Mouse (Mus musculus): ENCODE results near the gene Klk7. TPM values are rescaled to one million over a fixed set of nuclear protein-coding genes. Genes with fewer than 3 reads are reported as not detected.

The Klk7 gene
- total RNA-seq, 1 experiment from 2014 or later = not detected

- DNase-seq = no peak
These were observed 13.7 kb upstream of the Klk7 start, which contains the start of gene Klk8 for GRCm38 (mm10) chr7:43797333-43797769. TSS of gene Klk8 (plus strand) at chr7:43797577.

- no peak for DNase-seq
These were observed 13.1 kb upstream of the Klk7 start for GRCm38 (mm10) chr7:43797844-43798462.

GRCm38 (mm10) chr7:43799876-43800275 lies 11.2 kb upstream of the Klk7 start:
- DNase-seq = no peak

DNA sequence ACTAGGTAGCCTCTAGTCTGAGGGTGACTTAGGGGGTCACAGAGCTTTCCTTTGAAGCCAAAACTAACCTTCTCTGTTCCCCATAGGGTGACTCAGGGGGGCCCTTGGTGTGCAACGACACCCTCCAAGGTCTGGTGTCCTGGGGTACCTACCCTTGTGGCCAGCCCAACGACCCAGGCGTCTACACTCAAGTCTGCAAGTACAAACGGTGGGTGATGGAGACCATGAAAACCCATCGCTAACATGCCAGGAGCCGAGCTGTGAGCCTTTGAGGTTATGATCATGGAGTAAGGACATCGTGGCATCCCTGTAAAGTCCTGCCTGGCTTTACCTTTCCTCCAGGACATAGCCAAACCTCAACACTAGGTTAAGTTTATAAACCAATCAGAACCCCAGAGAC lies 4.1 kb downstream of the Klk7 start:
- DNase-seq = no peak

DNA sequence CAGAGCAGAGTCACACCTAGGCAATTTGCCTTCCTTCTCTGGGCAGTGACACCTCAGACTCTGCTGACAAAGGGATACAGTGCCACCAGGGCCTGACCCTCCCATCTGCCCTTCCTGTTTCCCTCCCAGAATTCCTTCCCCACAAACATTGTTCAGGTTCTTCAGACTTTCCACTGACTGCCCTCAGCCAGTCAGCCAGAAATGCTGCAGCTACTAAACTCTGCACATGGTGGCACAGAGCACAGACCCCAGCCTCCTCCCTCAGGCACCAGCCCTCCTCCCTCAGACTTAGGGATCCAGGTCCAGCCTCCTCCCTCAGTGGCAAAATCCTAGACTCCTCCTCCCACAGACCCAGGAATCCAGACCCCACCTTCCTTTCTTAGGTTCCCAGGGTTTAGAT lies 5.7 kb downstream of the Klk7 start:
- no peak for DNase-seq

DNA sequence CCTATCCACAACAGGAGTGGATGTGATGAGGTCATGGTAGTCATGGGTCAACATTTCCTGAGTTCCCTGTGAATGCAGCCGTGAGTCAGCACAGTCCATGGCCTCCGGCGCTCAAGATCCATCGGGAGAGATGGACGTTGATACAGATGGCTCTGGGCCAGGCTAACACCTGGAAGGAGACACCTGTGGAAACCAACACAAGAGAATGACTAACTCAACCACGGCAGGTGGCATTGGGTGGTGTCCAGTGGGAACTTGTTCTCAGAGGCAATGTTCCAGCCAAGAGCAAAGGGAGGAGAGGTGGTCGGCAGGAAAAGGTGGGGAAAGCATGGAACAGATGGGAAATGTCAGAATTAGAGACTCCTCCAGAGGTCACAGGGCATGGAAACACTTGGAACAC lies 10.5 kb downstream of the Klk7 start:
- DNase-seq = no peak

- no peak for DNase-seq
These were observed 13.1 kb downstream of the Klk7 start, which contains the start of gene Klk6 for GRCm38 (mm10) chr7:43824199-43824598. TSS of gene Klk6 (plus strand) at chr7:43824499.

GRCm38 (mm10) chr7:43826056-43826455 lies 15.0 kb downstream of the Klk7 start:
- no peak for DNase-seq

GRCm38 (mm10) chr7:43827706-43828105 lies 16.6 kb downstream of the Klk7 start:
- no peak for DNase-seq

- no peak for DNase-seq
These were observed 17.9 kb downstream of the Klk7 start for GRCm38 (mm10) chr7:43829006-43829405.

GRCm38 (mm10) chr7:43841701-43842100 lies 30.6 kb downstream of the Klk7 start, which contains the start of gene Klk5:
TSS of gene Klk5 (plus strand) at chr7:43841971.
- DNase-seq = no peak

DNA sequence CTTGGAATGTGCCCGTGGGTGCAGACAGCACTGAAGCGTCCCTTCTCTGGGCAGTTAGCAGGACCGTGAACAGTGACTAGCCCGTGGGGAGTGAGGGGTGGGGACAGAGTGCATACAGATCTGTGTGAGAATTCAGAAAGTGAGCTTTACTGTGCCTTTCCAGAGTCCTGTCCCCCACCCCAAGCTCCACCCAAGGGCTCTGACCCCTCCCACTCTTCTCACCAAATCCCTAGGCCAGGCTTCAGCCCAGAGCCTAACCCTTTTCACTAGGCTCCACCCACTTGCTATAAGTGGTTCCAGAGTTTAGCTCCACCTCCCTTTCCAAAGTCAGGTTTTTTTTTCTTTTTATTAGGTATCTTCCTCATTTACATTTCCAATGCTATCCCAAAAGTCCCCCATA lies 32.7 kb downstream of the Klk7 start:
- DNase-seq = no peak

GRCm38 (mm10) chr7:43851616-43852015 lies 40.5 kb downstream of the Klk7 start:
- no peak for DNase-seq

GRCm38 (mm10) chr7:43854642-43855380 lies 43.7 kb downstream of the Klk7 start:
- DNase-seq = no peak

DNA sequence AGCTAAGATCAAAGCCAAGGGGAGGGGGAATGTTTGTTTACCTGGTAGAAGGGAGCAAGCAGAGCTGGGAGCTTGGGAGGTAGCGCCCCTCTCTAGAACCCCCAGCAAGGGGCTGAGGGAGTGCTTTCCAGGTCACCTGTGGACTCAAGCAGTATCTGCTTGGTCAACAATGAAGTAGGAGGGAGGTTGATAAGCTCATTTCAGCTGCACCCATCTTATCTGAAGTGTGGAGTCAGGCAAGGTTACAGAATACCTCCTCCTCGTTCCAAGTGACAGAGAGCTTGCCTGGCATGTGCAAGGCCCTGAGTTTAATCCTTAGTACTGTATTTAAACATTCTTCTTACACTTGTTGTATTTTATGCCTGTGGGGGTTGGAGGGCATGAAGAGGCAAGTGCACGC lies 44.6 kb downstream of the Klk7 start:
- no peak for DNase-seq

- DNase-seq = no peak
These were observed 45.2 kb downstream of the Klk7 start for GRCm38 (mm10) chr7:43856307-43856706.

DNA sequence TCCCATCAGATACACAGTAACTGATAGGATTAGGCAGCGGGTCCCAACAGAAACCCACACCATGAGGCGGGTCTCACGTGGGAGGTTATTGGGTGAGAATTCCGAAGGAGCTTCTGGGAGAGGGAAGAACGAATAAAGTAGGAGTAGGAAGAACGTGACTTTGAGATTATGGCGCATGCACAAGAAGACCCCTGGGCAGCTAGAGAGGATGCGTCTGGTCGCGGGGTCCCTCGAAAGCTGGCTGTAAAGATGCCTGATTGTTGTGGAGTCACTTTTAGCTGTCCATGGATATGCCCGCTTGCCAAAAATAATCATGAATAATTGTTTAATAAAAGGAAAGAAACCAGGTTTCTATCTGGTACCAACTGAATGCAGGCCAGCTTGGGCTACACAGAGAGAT lies 46.4 kb downstream of the Klk7 start:
- no peak for DNase-seq

GRCm38 (mm10) chr7:43860411-43860810 lies 49.3 kb downstream of the Klk7 start:
- DNase-seq = no peak

Other genes with a start within 250 kb of the Klk7 start
- gene Zfp658, start 249.0 kb upstream of the Klk7 start, total RNA-seq (2021) = 2.8 and 3.1 TPM in 2 replicates
- 16.2 and 17.5 TPM in 2 replicates for gene Zfp719, start 231.7 kb upstream of the Klk7 start, total RNA-seq (2021)
- not detected in 2 replicates for gene Zfp819, start 204.1 kb upstream of the Klk7 start, total RNA-seq (2021)
- not detected in 2 replicates for gene Ceacam18, start 176.6 kb upstream of the Klk7 start, total RNA-seq (2021)
- gene Siglece, start 151.1 kb upstream of the Klk7 start, total RNA-seq (2021) = 1.9 and 2.1 TPM in 2 replicates
- gene Ctu1, start 139.3 kb upstream of the Klk7 start, total RNA-seq (2021) = 11.1 and 13.4 TPM in 2 replicates
- gene Klk14, start 120.9 kb upstream of the Klk7 start, total RNA-seq (2021) = not detected in 2 replicates
- not detected in 2 replicates for gene Klk13, start 98.7 kb upstream of the Klk7 start, total RNA-seq (2021)
- gene Klk12, start 42.4 kb upstream of the Klk7 start, total RNA-seq (2021) = not detected in 2 replicates
- gene Klk11, start 36.7 kb upstream of the Klk7 start, total RNA-seq (2021) = not detected in 2 replicates
- not detected in 2 replicates for gene Klk10, start 30.3 kb upstream of the Klk7 start, total RNA-seq (2021)
- not detected in 2 replicates for gene Klk9, start 19.4 kb upstream of the Klk7 start, total RNA-seq (2021)
- 2.7 and 3.5 TPM in 2 replicates for gene Klk8, start 13.7 kb upstream of the Klk7 start, total RNA-seq (2021)
- not detected in 2 replicates for gene Klk6, start 13.2 kb downstream of the Klk7 start, total RNA-seq (2021)
- gene Klk5, start 30.7 kb downstream of the Klk7 start, total RNA-seq (2021) = not detected in 2 replicates
- not detected in 2 replicates for gene Klk4, start 69.9 kb downstream of the Klk7 start, total RNA-seq (2021)
- not detected in 2 replicates for gene Klk15, start 122.4 kb downstream of the Klk7 start, total RNA-seq (2021)
- gene Klk1b8, start 139.4 kb downstream of the Klk7 start, total RNA-seq (2021) = not detected in 2 replicates
- not detected in 2 replicates for gene Klk1b1, start 155.5 kb downstream of the Klk7 start, total RNA-seq (2021)
- not detected in 2 replicates for gene Klk1b9, start 164.8 kb downstream of the Klk7 start, total RNA-seq (2021)
- not detected in 2 replicates for gene Klk1b11, start 184.6 kb downstream of the Klk7 start, total RNA-seq (2021)
- not detected in 2 replicates for gene Klk1b26, start 200.9 kb downstream of the Klk7 start, total RNA-seq (2021)
- not detected in 2 replicates for gene Klk1b27, start 241.0 kb downstream of the Klk7 start, total RNA-seq (2021)

Measured in adrenal gland, postnatal 25 days (tissue).